Mouse (Mus musculus): ENCODE measurements around the gene Naa35. TPM values are rescaled to one million over a fixed set of nuclear protein-coding genes. Genes with fewer than 3 reads are reported as not detected.
A peak's percentile ranks its signal among the peaks of the same experiment; 100 is the strongest.

Gene Naa35
- 22.9 and 32.5 TPM in 2 replicates for polyA plus RNA-seq (2015; fragmentation: Nextera tagmentation; extraction: Ambion mirVana)

DNA sequence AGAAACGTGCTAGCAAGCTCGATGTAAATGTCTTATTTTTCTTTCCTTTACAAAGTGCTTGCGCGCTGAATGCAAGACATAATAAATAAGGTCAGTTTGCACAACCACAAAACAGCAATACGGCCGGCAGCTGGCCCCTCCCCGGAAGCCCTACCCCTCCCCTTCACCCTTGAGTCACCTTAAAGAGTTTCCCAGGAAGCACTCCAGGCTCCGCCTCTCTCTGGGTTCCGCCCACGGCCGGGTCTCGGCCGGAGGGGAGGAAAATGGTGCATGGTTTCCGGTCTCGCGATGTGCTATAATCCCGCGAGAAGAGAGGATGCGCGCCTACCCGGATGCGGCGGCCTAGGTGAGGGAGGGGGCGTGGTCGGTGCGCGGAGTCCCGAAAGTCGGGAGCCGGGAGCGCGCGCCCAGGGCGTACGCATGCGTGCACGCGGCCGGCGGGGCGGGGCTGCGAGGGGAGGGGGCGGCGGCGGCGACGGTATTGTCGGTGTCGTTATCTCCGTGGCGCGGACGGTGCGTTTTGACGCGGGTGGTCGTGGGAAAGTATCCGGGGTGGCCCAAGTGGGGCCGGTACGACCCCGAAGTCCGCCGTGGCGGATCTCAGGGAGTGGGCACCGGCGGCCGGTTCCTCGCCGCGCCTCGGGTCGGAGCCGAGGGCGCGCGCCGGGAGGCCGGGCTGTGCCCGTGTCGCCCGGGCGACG lies at the start of gene Naa35, which contains the start of gene Agtpbp1:
TSS of gene Naa35 (plus strand) at position 313 of the 701 bp plus-strand sequence.
TSS of gene Agtpbp1 (minus strand) at position 281 of the 701 bp plus-strand sequence.
- H3K27ac ChIP-seq (ENCODE audit: low read depth) = peak within 1 kb of the TSS; percentile 82
- WGBS (ENCODE audit: insufficient replicate concordance) = under 1% methylated on average over 42 of the region's 83 CpGs

DNA sequence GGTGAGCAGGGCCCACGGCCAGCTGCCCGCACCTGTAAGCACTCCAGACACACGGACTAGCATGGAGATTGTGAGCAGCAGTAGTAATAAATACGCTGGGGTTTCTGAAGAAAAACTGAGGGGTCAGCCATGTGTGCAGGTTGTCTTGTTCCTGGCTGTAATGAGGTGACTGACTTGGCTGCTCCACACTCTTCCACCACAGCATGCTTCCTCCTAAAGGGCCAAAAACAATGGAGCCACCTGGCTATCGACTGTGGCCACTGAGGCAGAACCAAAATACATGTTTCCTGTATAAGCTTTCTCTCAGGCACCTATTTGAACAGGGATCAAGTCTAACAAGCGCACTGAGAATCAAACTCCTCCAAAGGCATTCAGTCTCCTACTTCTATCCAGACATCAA lies 49.3 kb upstream of the Naa35 start:
- H3K4me2 ChIP-seq (ENCODE audit: low read depth, low read length) = no peak overlapping the region
- H3K4me1 ChIP-seq (ENCODE audit: insufficient read depth) = no peaks in the 10 kb centered on the region; the same call in 1 of the 2 replicates
- H3K9me3 ChIP-seq (ENCODE audit: low read length) = no peaks in the 10 kb centered on the region
- WGBS (ENCODE audit: insufficient replicate concordance) = 80% methylated on average over 6 of the region's 6 CpGs
- no peak for TF ChIP-seq EP300 (IDR thresholded peaks at IDR 0.05; ENCODE audit: low read depth)
- no peak for TF ChIP-seq CTCF (IDR thresholded peaks at IDR 0.05; ENCODE audit: low read depth)
- no peaks in the 10 kb centered on the region for H3K27me3 ChIP-seq (ENCODE audit: insufficient read depth, low read length)
- H3K4me3 ChIP-seq (ENCODE audit: low read depth, low read length) = no peak overlapping the region
- no peak overlapping the region for H3K9ac ChIP-seq (replicated peaks)
- peaks cover 13% of the 10 kb centered on the region for H3K36me3 ChIP-seq (replicated peaks; ENCODE audit: insufficient read depth, low read length)
- ATAC-seq = no peak
- H3K27ac ChIP-seq (ENCODE audit: low read depth) = no peak overlapping the region
- DNase-seq = no peak

More for the DNA sequence above, at the start of gene Naa35, which contains the start of gene Agtpbp1:
- Histone ChIP-seq H3K36me3 (replicated peaks; ENCODE audit: insufficient read depth, low read length) (peaks cover 16% of the 10 kb centered on the region), H3K4me1 (ENCODE audit: insufficient read depth) (peaks cover 26% of the 10 kb centered on the region), H3K27me3 (ENCODE audit: insufficient read depth, low read length) (no peaks in the 10 kb centered on the region), H3K9ac (replicated peaks) (peak within 1 kb of the TSS; percentile 92), H3K9me3 (ENCODE audit: low read length) (no peaks in the 10 kb centered on the region), H3K4me3 (ENCODE audit: low read depth, low read length) (peak within 1 kb of the TSS; percentile 94), H3K4me2 (ENCODE audit: low read depth, low read length) (peak within 1 kb of the TSS; percentile 99)
- no peak for TF ChIP-seq CTCF (IDR thresholded peaks at IDR 0.05; ENCODE audit: low read depth)
- TF ChIP-seq EP300 (IDR thresholded peaks at IDR 0.05; ENCODE audit: low read depth) = peak; percentile 90
- DNase-seq (peak; percentile 100), ATAC-seq (peak; percentile 96)

DNA sequence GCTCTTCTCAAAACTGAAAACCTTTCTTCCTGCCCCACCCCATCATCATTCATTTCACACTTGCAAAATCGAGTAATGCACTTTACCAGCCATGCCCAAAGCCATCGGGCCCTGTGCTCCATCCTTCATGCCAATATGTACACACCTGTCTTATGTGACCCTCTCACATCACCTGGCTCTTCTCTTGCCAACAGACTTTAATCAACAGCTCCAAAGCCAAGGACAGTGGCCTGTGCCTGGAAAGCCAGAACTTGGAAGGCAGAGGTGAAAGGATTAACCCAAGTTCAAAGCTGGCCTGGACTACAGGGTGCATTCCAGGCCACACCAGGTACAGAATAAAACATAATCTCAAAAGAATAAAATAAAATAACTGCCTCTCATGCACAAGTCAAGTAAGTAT lies 48.4 kb upstream of the Naa35 start:
- Histone ChIP-seq H3K9ac (replicated peaks) (no peak overlapping the region), H3K4me2 (ENCODE audit: low read depth, low read length) (no peak overlapping the region), H3K36me3 (replicated peaks; ENCODE audit: insufficient read depth, low read length) (peaks cover 13% of the 10 kb centered on the region), H3K4me3 (ENCODE audit: low read depth, low read length) (no peak overlapping the region), H3K27me3 (ENCODE audit: insufficient read depth, low read length) (no peaks in the 10 kb centered on the region), H3K4me1 (ENCODE audit: insufficient read depth) (no peaks in the 10 kb centered on the region; the same call in 1 of the 2 replicates), H3K9me3 (ENCODE audit: low read length) (no peaks in the 10 kb centered on the region), H3K27ac (ENCODE audit: low read depth) (no peak overlapping the region)
- TF ChIP-seq CTCF (IDR thresholded peaks at IDR 0.05; ENCODE audit: low read depth) = no peak
- TF ChIP-seq EP300 (IDR thresholded peaks at IDR 0.05; ENCODE audit: low read depth) = no peak
- DNase-seq (no peak), ATAC-seq (no peak)
- 71% methylated on average over 2 of the region's 2 CpGs for WGBS (ENCODE audit: insufficient replicate concordance)

DNA sequence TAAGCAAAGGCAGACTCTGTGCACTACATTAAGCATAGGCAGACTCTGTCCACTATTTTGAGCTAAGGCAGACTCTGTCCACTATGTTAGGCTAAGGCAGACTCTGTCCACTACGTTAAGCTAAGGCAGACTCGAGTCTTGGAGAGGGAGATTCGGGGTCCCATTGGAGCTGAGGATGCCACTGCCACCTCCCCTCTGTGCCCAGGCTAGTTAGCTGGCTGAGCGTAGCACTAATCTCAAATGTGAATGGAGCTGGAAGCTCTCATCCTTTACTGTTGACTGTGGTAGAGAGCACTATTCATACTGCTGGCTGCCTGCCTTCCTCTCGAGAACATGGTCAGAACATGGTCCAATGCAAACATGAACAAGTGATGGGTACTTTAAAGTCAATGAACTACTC lies 46.4 kb upstream of the Naa35 start:
- H3K9me3 ChIP-seq (ENCODE audit: low read length) = no peaks in the 10 kb centered on the region

DNA sequence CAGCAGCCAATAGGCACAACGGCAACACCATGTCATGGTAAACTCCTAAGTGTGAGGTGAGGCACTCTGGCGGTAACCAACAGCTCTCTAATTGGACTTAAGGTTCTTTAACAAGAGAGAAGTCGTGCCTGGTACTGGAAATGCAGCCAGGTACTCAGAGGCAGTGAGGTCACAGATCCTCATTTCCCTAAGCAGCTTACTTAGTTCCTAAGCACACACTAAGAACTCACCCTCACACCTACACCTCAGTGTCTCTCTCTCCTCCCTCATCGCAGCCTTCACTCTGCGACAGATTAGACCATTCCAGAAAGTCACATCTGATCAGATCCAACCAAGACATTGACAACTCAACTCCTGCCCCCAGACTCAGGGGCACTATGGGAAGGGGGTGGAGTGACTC lies 45.0 kb upstream of the Naa35 start:
- whole genome bisulfite sequencing (ENCODE audit: insufficient replicate concordance) = 81% methylated on average over 5 of the region's 5 CpGs
- Histone ChIP-seq H3K9me3 (ENCODE audit: low read length) (no peaks in the 10 kb centered on the region), H3K36me3 (replicated peaks; ENCODE audit: insufficient read depth, low read length) (peaks cover 8% of the 10 kb centered on the region), H3K27ac (ENCODE audit: low read depth) (no peak overlapping the region), H3K4me2 (ENCODE audit: low read depth, low read length) (no peak overlapping the region), H3K27me3 (ENCODE audit: insufficient read depth, low read length) (no peaks in the 10 kb centered on the region), H3K4me1 (ENCODE audit: insufficient read depth) (peaks cover 2% of the 10 kb centered on the region; the same call in 1 of the 2 replicates), H3K4me3 (ENCODE audit: low read depth, low read length) (no peak overlapping the region), H3K9ac (replicated peaks) (no peak overlapping the region)
- DNase-seq = no peak
- no peak for ATAC-seq
- no peak for TF ChIP-seq EP300 (IDR thresholded peaks at IDR 0.05; ENCODE audit: low read depth)
- no peak for TF ChIP-seq CTCF (IDR thresholded peaks at IDR 0.05; ENCODE audit: low read depth)

More for the DNA sequence above, 46.4 kb upstream of the Naa35 start:
- DNase-seq = no peak
- no peak overlapping the region for H3K27ac ChIP-seq (ENCODE audit: low read depth)
- H3K9ac ChIP-seq (replicated peaks) = no peak overlapping the region
- ATAC-seq = no peak
- peaks cover 2% of the 10 kb centered on the region; the same call in 1 of the 2 replicates for H3K4me1 ChIP-seq (ENCODE audit: insufficient read depth)
- peaks cover 8% of the 10 kb centered on the region for H3K36me3 ChIP-seq (replicated peaks; ENCODE audit: insufficient read depth, low read length)
- no peaks in the 10 kb centered on the region for H3K27me3 ChIP-seq (ENCODE audit: insufficient read depth, low read length)
- no peak overlapping the region for H3K4me2 ChIP-seq (ENCODE audit: low read depth, low read length)
- TF ChIP-seq CTCF (IDR thresholded peaks at IDR 0.05; ENCODE audit: low read depth) (no peak), EP300 (IDR thresholded peaks at IDR 0.05; ENCODE audit: low read depth) (no peak)
- no peak overlapping the region for H3K4me3 ChIP-seq (ENCODE audit: low read depth, low read length)
- WGBS (ENCODE audit: insufficient replicate concordance) = 84% methylated on average over 5 of the region's 5 CpGs

DNA sequence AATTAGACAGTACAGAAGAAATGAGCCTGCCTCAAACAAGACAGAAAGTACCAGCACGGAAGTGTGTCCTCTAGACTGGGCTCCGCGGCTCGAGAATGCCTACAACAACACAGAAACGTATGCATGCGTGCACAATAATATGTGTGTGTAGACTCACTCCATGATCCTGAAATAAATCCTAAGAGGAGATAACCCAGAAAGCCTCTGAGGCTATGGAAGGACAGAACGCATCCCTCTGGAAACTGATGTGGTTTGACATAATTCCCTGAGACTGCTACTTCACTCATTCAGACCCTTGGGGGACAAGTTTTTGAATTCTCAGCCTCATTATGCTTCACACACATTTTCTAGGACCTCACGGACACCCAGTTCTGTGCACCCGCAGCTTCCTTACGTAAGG lies 42.6 kb upstream of the Naa35 start:
- no peak overlapping the region for H3K9ac ChIP-seq (replicated peaks)
- WGBS (ENCODE audit: insufficient replicate concordance) = 82% methylated on average over 10 of the region's 10 CpGs
- no peaks in the 10 kb centered on the region for H3K36me3 ChIP-seq (replicated peaks; ENCODE audit: insufficient read depth, low read length)
- no peak for ATAC-seq
- H3K9me3 ChIP-seq (ENCODE audit: low read length) = no peaks in the 10 kb centered on the region
- no peak overlapping the region for H3K27ac ChIP-seq (ENCODE audit: low read depth)
- no peaks in the 10 kb centered on the region for H3K27me3 ChIP-seq (ENCODE audit: insufficient read depth, low read length)
- H3K4me2 ChIP-seq (ENCODE audit: low read depth, low read length) = no peak overlapping the region
- no peak overlapping the region for H3K4me3 ChIP-seq (ENCODE audit: low read depth, low read length)
- DNase-seq = no peak
- peaks cover 13% of the 10 kb centered on the region; the same call in 1 of the 2 replicates for H3K4me1 ChIP-seq (ENCODE audit: insufficient read depth)
- no peak for TF ChIP-seq EP300 (IDR thresholded peaks at IDR 0.05; ENCODE audit: low read depth)
- no peak for TF ChIP-seq CTCF (IDR thresholded peaks at IDR 0.05; ENCODE audit: low read depth)

Measured in liver, postnatal 0 days (tissue).